Mouse (Mus musculus): ENCODE results near the gene Rps6ka1.

DNA sequence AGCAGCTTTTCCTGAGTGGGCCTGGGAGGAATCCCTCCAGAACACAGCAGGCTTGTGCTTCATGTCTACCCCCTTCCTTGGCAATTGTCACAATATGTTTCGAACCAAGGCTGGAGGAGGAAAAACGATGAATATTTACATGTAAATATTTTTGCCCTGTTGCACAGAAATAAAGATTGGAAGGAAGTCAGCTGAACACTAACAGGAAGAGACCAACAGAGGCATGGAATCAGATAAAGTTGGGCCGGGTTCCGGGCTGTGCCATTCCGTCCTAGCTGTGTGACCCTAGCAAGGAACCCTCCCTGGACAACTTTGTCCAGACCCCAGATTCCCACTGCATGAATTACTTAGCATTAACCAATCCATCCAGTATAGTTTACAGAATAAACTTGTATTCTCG, 20.5 kb upstream of the Rps6ka1 start:
- TF ChIP-seq EP300 (IDR thresholded peaks at IDR 0.05; ENCODE audit: low read depth) (no peak), CTCF (IDR thresholded peaks at IDR 0.05; ENCODE audit: low read depth) (no peak)

Data from heart, postnatal 0 days (tissue).